23 mouse cellular contexts compared by ENCODE assay signal in genomic region chr11:58578636-58579035, GRCm38 (mm10). TPM values are rescaled to one million over a fixed set of nuclear protein-coding genes. Genes with fewer than 3 reads are reported as not detected.
DNase-seq lines count a peak whose midpoint lies in the region; ATAC-seq and TF ChIP-seq lines count a peak whose summit lies in the region.
"Had no signal": no experiment of that assay in that cellular context is flagged by ENCODE, and none has a peak within 500 bp of the region (broad histone marks: within the 10 kb centered on the region; RNA-seq: fewer than 3 reads in every experiment).

No protein-coding gene starts in this region.

- no peaks in the 10 kb centered on the region for H3K36me3 ChIP-seq in embryonic facial prominence, embryonic 14.5 days (ENCODE audit: control insufficient read depth, insufficient read depth, low read length)
- H3K36me3 ChIP-seq in embryonic facial prominence, embryonic 10.5 days (replicated peaks): no peaks in the 10 kb centered on the region
- no peaks in the 10 kb centered on the region for H3K36me3 ChIP-seq in forebrain, postnatal 0 days (ENCODE audit: insufficient read depth)
- H3K36me3 ChIP-seq in kidney, embryonic 14.5 days (ENCODE audit: control insufficient read depth, insufficient read depth, low read length): no peaks in the 10 kb centered on the region
- H3K36me3 ChIP-seq: hindbrain, embryonic 15.5 days; liver, embryonic 13.5 days had no signal

- TF ChIP-seq CTCF in forebrain, postnatal 0 days (IDR thresholded peaks at IDR 0.05; ENCODE audit: low read depth): no peak

- H3K9ac ChIP-seq in embryonic facial prominence, embryonic 14.5 days (ENCODE audit: low read depth, low read length): no peak overlapping the region
- H3K9ac ChIP-seq in forebrain, postnatal 0 days: no peak overlapping the region
- no peak overlapping the region for H3K9ac ChIP-seq in kidney, embryonic 14.5 days (ENCODE audit: low read depth, low read length)
- H3K9ac ChIP-seq: hindbrain, embryonic 15.5 days; liver, embryonic 13.5 days had no signal

- no peaks in the 10 kb centered on the region for H3K27me3 ChIP-seq in embryonic facial prominence, embryonic 14.5 days (replicated peaks; ENCODE audit: control insufficient read depth, insufficient read depth, low read length)
- H3K27me3 ChIP-seq in embryonic facial prominence, embryonic 10.5 days (replicated peaks; ENCODE audit: low read depth, poor library complexity, severe bottlenecking): no peaks in the 10 kb centered on the region
- H3K27me3 ChIP-seq in forebrain, postnatal 0 days (ENCODE audit: insufficient read depth, low read length): no peaks in the 10 kb centered on the region
- H3K27me3 ChIP-seq in kidney, embryonic 14.5 days (ENCODE audit: control insufficient read depth, insufficient read depth, low read length): no peaks in the 10 kb centered on the region
- H3K27me3 ChIP-seq: hindbrain, embryonic 15.5 days had no signal

- no peak for ATAC-seq in embryonic facial prominence, embryonic 14.5 days (ENCODE audit: low read depth)
- ATAC-seq in forebrain, postnatal 0 days: peak; percentile 90
- ATAC-seq in kidney, embryonic 14.5 days (ENCODE audit: low FRiP score, low TSS enrichment): no peak
- ATAC-seq: activated CD4-positive, CD25-positive, alpha-beta regulatory T cell, adult 4 months; lung, postnatal 0 days had no signal

- H3K9me3 ChIP-seq in embryonic facial prominence, embryonic 14.5 days (ENCODE audit: control insufficient read depth, low read length): no peaks in the 10 kb centered on the region
- no peaks in the 10 kb centered on the region for H3K9me3 ChIP-seq in embryonic facial prominence, embryonic 10.5 days
- no peaks in the 10 kb centered on the region for H3K9me3 ChIP-seq in forebrain, postnatal 0 days (ENCODE audit: low read length)
- no peaks in the 10 kb centered on the region for H3K9me3 ChIP-seq in kidney, embryonic 14.5 days (ENCODE audit: control insufficient read depth, low read length)
- H3K9me3 ChIP-seq: hindbrain, embryonic 15.5 days; liver, embryonic 13.5 days; megakaryocyte, embryonic 14.5 days had no signal

- no peak overlapping the region for H3K4me3 ChIP-seq in embryonic facial prominence, embryonic 14.5 days (ENCODE audit: low read depth, low read length)
- H3K4me3 ChIP-seq in embryonic facial prominence, embryonic 10.5 days: no peak overlapping the region
- H3K4me3 ChIP-seq in forebrain, postnatal 0 days (ENCODE audit: low read depth, low read length): no peak overlapping the region
- H3K4me3 ChIP-seq in kidney, embryonic 14.5 days (ENCODE audit: low read length): no peak overlapping the region
- H3K4me3 ChIP-seq: hindbrain, embryonic 15.5 days; liver, embryonic 13.5 days; megakaryocyte, embryonic 14.5 days had no signal

- 71% methylated on average over 8 of the region's 8 CpGs for WGBS in embryonic facial prominence, embryonic 14.5 days
- WGBS in embryonic facial prominence, embryonic 10.5 days: 85% methylated on average over 8 of the region's 8 CpGs
- WGBS in forebrain, postnatal 0 days: 38% methylated on average over 8 of the region's 8 CpGs
- WGBS in kidney, embryonic 14.5 days: 78% methylated on average over 8 of the region's 8 CpGs

- DNase-seq in embryonic facial prominence, embryonic 14.5 days (ENCODE audit: low spot score): peak; percentile 9
- DNase-seq in embryonic facial prominence, embryonic 10.5 days (ENCODE audit: low spot score): no peak
- peak; percentile 9 to 49 for DNase-seq in left cerebral cortex, postnatal 25 days (ENCODE audit: low spot score in 2 of 2)
- DNase-seq in left cerebral cortex, postnatal 36 days (ENCODE audit: low spot score in 2 of 2): no peak
- DNase-seq in forebrain, postnatal 0 days: peak; percentile 83
- peak; percentile 20 to 24 for DNase-seq in layer of hippocampus, postnatal 36 days
- DNase-seq in ovary, postnatal 14 days (ENCODE audit: low spot score): no peak
- DNase-seq: cerebellum, adult 11 months; heart, postnatal 10 days; kidney, adult 18-20 months; kidney, postnatal 25 days; liver, embryonic 13.5 days; thymus, adult 18-20 months had no signal

- no peaks in the 10 kb centered on the region for H3K4me1 ChIP-seq in embryonic facial prominence, embryonic 14.5 days (ENCODE audit: control insufficient read depth, insufficient read depth, low read length)
- no peaks in the 10 kb centered on the region for H3K4me1 ChIP-seq in embryonic facial prominence, embryonic 10.5 days
- H3K4me1 ChIP-seq in forebrain, postnatal 0 days (ENCODE audit: insufficient read depth): no peaks in the 10 kb centered on the region
- no peaks in the 10 kb centered on the region for H3K4me1 ChIP-seq in kidney, embryonic 14.5 days (ENCODE audit: control insufficient read depth, insufficient read depth, low read length)
- H3K4me1 ChIP-seq: hindbrain, embryonic 15.5 days; megakaryocyte, embryonic 14.5 days had no signal

- no peak overlapping the region for H3K27ac ChIP-seq in embryonic facial prominence, embryonic 14.5 days (replicated peaks; ENCODE audit: low read depth, low read length)
- no peak overlapping the region for H3K27ac ChIP-seq in embryonic facial prominence, embryonic 10.5 days (replicated peaks)
- H3K27ac ChIP-seq in forebrain, postnatal 0 days (ENCODE audit: low read depth, low read length): no peak overlapping the region
- no peak overlapping the region for H3K27ac ChIP-seq in kidney, embryonic 14.5 days (ENCODE audit: low read depth, low read length)
- H3K27ac ChIP-seq: hindbrain, embryonic 15.5 days; liver, embryonic 13.5 days had no signal

- intact Hi-C loops in left cerebral cortex, postnatal 25 days (cut with DNase I): no loop called here
- intact Hi-C loops in left cerebral cortex, postnatal 36 days (cut with DNase I): no loop called here

- no peak overlapping the region for H3K4me2 ChIP-seq in embryonic facial prominence, embryonic 14.5 days (ENCODE audit: low read depth, low read length)
- H3K4me2 ChIP-seq in forebrain, postnatal 0 days (ENCODE audit: low read depth): no peak overlapping the region
- H3K4me2 ChIP-seq in kidney, embryonic 14.5 days (replicated peaks; ENCODE audit: low read depth, low read length): no peak overlapping the region
- H3K4me2 ChIP-seq: hindbrain, embryonic 15.5 days; liver, embryonic 13.5 days had no signal

RNA-seq across cellular contexts. Expression of gene Olfr325, which starts 1.1 kb away (rescaled TPM):
- not detected in 2 replicates for polyA plus RNA-seq in embryonic facial prominence, embryonic 14.5 days (2014; fragmentation: Nextera tagmentation; extraction: Ambion mirVana)
- not detected in 2 replicates for polyA plus RNA-seq in embryonic facial prominence, embryonic 10.5 days (2016; fragmentation: Nextera tagmentation; extraction: Ambion mirVana)
- total RNA-seq in left cerebral cortex, postnatal 25 days (2021): not detected
- not detected for total RNA-seq in left cerebral cortex, postnatal 36 days (2021)
- not detected in 2 replicates for total RNA-seq in forebrain, postnatal 0 days (2014; rRNA removed)
- polyA plus RNA-seq in forebrain, postnatal 0 days (2015; fragmentation: Nextera tagmentation; extraction: Ambion mirVana): not detected in 2 replicates
- total RNA-seq in layer of hippocampus, postnatal 36 days (2021): not detected
- polyA plus RNA-seq in kidney, embryonic 14.5 days (2014; fragmentation: Nextera tagmentation; extraction: Ambion mirVana): not detected in 2 replicates
- total RNA-seq: adrenal gland, postnatal 4 days; gastrocnemius, adult 8-10 months; heart, postnatal 10 days; neutrophil, adult 5-6 weeks had no signal
- polyA plus RNA-seq: activated CD4-positive, CD25-positive, alpha-beta regulatory T cell, adult 4 months; cortical plate, adult 2 months; hindbrain, embryonic 15.5 days; limb, embryonic 11.5 days; liver, embryonic 13.5 days; lung, postnatal 0 days had no signal

RNA-seq across cellular contexts. Expression of gene Olfr224, which starts 8.3 kb away (rescaled TPM):
- not detected in 2 replicates for polyA plus RNA-seq in embryonic facial prominence, embryonic 14.5 days (2014; fragmentation: Nextera tagmentation; extraction: Ambion mirVana)
- polyA plus RNA-seq in embryonic facial prominence, embryonic 10.5 days (2016; fragmentation: Nextera tagmentation; extraction: Ambion mirVana): not detected in 2 replicates
- total RNA-seq in left cerebral cortex, postnatal 25 days (2021): not detected
- not detected for total RNA-seq in left cerebral cortex, postnatal 36 days (2021)
- not detected in 2 replicates for total RNA-seq in forebrain, postnatal 0 days (2014; rRNA removed)
- polyA plus RNA-seq in forebrain, postnatal 0 days (2015; fragmentation: Nextera tagmentation; extraction: Ambion mirVana): 0.10 TPM in 1 of 2 replicates, not detected in the other
- total RNA-seq in layer of hippocampus, postnatal 36 days (2021): not detected
- not detected in 2 replicates for polyA plus RNA-seq in kidney, embryonic 14.5 days (2014; fragmentation: Nextera tagmentation; extraction: Ambion mirVana)
- total RNA-seq: adrenal gland, postnatal 4 days; gastrocnemius, adult 8-10 months; heart, postnatal 10 days; neutrophil, adult 5-6 weeks had no signal
- polyA plus RNA-seq: activated CD4-positive, CD25-positive, alpha-beta regulatory T cell, adult 4 months; cortical plate, adult 2 months; hindbrain, embryonic 15.5 days; limb, embryonic 11.5 days; liver, embryonic 13.5 days; lung, postnatal 0 days had no signal

RNA-seq across cellular contexts. Expression of gene Olfr324, which starts 16.3 kb away (rescaled TPM):
- polyA plus RNA-seq in embryonic facial prominence, embryonic 14.5 days (2014; fragmentation: Nextera tagmentation; extraction: Ambion mirVana): not detected in 2 replicates
- polyA plus RNA-seq in embryonic facial prominence, embryonic 10.5 days (2016; fragmentation: Nextera tagmentation; extraction: Ambion mirVana): not detected in 2 replicates
- not detected for total RNA-seq in left cerebral cortex, postnatal 25 days (2021)
- total RNA-seq in left cerebral cortex, postnatal 36 days (2021): not detected
- total RNA-seq in forebrain, postnatal 0 days (2014; rRNA removed): not detected in 2 replicates
- polyA plus RNA-seq in forebrain, postnatal 0 days (2015; fragmentation: Nextera tagmentation; extraction: Ambion mirVana): 0.13 TPM in 1 of 2 replicates, not detected in the other
- total RNA-seq in layer of hippocampus, postnatal 36 days (2021): not detected
- polyA plus RNA-seq in kidney, embryonic 14.5 days (2014; fragmentation: Nextera tagmentation; extraction: Ambion mirVana): not detected in 2 replicates
- total RNA-seq: adrenal gland, postnatal 4 days; gastrocnemius, adult 8-10 months; heart, postnatal 10 days; neutrophil, adult 5-6 weeks had no signal
- polyA plus RNA-seq: activated CD4-positive, CD25-positive, alpha-beta regulatory T cell, adult 4 months; cortical plate, adult 2 months; limb, embryonic 11.5 days; liver, embryonic 13.5 days; lung, postnatal 0 days had no signal

RNA-seq across cellular contexts. Expression of gene Olfr328, which starts 23.2 kb away (rescaled TPM):
- polyA plus RNA-seq in embryonic facial prominence, embryonic 14.5 days (2014; fragmentation: Nextera tagmentation; extraction: Ambion mirVana): not detected in 2 replicates
- polyA plus RNA-seq in embryonic facial prominence, embryonic 10.5 days (2016; fragmentation: Nextera tagmentation; extraction: Ambion mirVana): 0.05 TPM in 2 replicates
- under 1 TPM; 0.21 TPM for total RNA-seq in left cerebral cortex, postnatal 25 days (2021)
- total RNA-seq in left cerebral cortex, postnatal 36 days (2021): under 1 TPM in 1 of 2 experiments, not detected in 1; 0.10 TPM
- total RNA-seq in forebrain, postnatal 0 days (2014; rRNA removed): not detected in 2 replicates
- not detected in 2 replicates for polyA plus RNA-seq in forebrain, postnatal 0 days (2015; fragmentation: Nextera tagmentation; extraction: Ambion mirVana)
- total RNA-seq in layer of hippocampus, postnatal 36 days (2021): under 1 TPM in 1 of 2 experiments, not detected in 1; 0.15 TPM
- polyA plus RNA-seq in kidney, embryonic 14.5 days (2014; fragmentation: Nextera tagmentation; extraction: Ambion mirVana): 0.07 and 0.18 TPM in 2 replicates
- total RNA-seq: gastrocnemius, adult 8-10 months; neutrophil, adult 5-6 weeks had no signal
- polyA plus RNA-seq: activated CD4-positive, CD25-positive, alpha-beta regulatory T cell, adult 4 months; cortical plate, adult 2 months; hindbrain, embryonic 15.5 days; liver, embryonic 13.5 days; lung, postnatal 0 days had no signal

RNA-seq across cellular contexts. Expression of gene Olfr329-ps, which starts 32.4 kb away (rescaled TPM):
- 0.31 TPM in 1 of 2 replicates, not detected in the other for polyA plus RNA-seq in embryonic facial prominence, embryonic 14.5 days (2014; fragmentation: Nextera tagmentation; extraction: Ambion mirVana)
- not detected in 2 replicates for polyA plus RNA-seq in embryonic facial prominence, embryonic 10.5 days (2016; fragmentation: Nextera tagmentation; extraction: Ambion mirVana)
- total RNA-seq in left cerebral cortex, postnatal 25 days (2021): not detected
- not detected for total RNA-seq in left cerebral cortex, postnatal 36 days (2021)
- total RNA-seq in forebrain, postnatal 0 days (2014; rRNA removed): not detected in 2 replicates
- not detected in 2 replicates for polyA plus RNA-seq in forebrain, postnatal 0 days (2015; fragmentation: Nextera tagmentation; extraction: Ambion mirVana)
- total RNA-seq in layer of hippocampus, postnatal 36 days (2021): not detected
- polyA plus RNA-seq in kidney, embryonic 14.5 days (2014; fragmentation: Nextera tagmentation; extraction: Ambion mirVana): not detected in 2 replicates
- total RNA-seq: gastrocnemius, adult 8-10 months; heart, postnatal 10 days; neutrophil, adult 5-6 weeks had no signal
- polyA plus RNA-seq: activated CD4-positive, CD25-positive, alpha-beta regulatory T cell, adult 4 months; cortical plate, adult 2 months; hindbrain, embryonic 15.5 days; limb, embryonic 11.5 days; liver, embryonic 13.5 days; lung, postnatal 0 days had no signal

Comparison
In these comparisons a context has a peak if more than half of its experiments do, and no peak if none do; other contexts are left out.
1. DNase-seq: peak in embryonic facial prominence, embryonic 14.5 days (single experiment), left cerebral cortex, postnatal 25 days (2 of 2), forebrain, postnatal 0 days (single experiment) and layer of hippocampus, postnatal 36 days (2 of 2); none in embryonic facial prominence, embryonic 10.5 days (single experiment), left cerebral cortex, postnatal 36 days (0 of 2) and ovary, postnatal 14 days (single experiment).